Mouse (Mus musculus): ENCODE measurements at regions not wholly inside any gene's neighbourhood (a gene's known extent, or its start where the extent isn't known, plus 50 kb on each side); places are given as distances from the start of the nearest gene placed in this dataset.

DNA sequence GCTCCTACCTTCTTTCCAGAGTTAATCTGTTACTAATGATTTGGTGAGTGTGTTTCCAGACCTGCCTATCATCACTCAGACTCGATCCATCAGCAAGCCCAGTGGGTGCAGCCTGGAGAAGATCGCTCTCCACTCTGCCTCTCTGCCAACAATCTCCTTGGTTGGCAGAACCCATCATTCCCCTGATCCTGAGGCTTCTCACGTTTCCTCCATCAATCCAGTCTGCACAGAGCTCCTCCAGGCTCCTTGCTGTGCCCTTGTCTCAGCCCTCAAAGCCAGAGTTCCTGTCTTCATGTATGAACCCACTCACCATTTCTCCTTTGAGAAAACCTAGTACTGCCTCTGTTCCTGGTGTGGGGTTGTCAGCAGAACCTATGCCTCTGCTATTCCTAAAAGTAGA lies 155.5 kb downstream of the Thbs2 start:
- TF ChIP-seq CTCF (conservative IDR thresholded peaks at IDR 0.05; ENCODE audit: low read length) (no peak), POU5F1 (IDR thresholded peaks at IDR 0.05; ENCODE audit: borderline replicate concordance, low read length) (no peak)
